Mouse (Mus musculus): Measurements from ENCODE around the gene 4931414P19Rik.

- TF ChIP-seq CTCF (IDR thresholded peaks at IDR 0.05; ENCODE audit: insufficient read depth, low read depth, low read length): no peak
- TF ChIP-seq POLR2A (IDR thresholded peaks at IDR 0.05; ENCODE audit: insufficient read depth, low read depth, low read length): no peak
These were observed 4.9 kb upstream of the 4931414P19Rik start for GRCm38 (mm10) chr14:54610648-54611047.

All from olfactory bulb, adult 2 months (tissue).